Mouse (Mus musculus) spleen, adult 12 weeks (tissue): ENCODE data around the gene Gm20388.

Experiments used
- DNase-seq: peaks from one replicate; pipeline ENCODE4 v3.0.0; 2022; ENCODE audit warnings: low spot score

Gene Gm20388

GRCm38 (mm10) chr8:119915298-119915697 lies 4.7 kb downstream of the Gm20388 start:
- DNase-seq: no peak

DNA sequence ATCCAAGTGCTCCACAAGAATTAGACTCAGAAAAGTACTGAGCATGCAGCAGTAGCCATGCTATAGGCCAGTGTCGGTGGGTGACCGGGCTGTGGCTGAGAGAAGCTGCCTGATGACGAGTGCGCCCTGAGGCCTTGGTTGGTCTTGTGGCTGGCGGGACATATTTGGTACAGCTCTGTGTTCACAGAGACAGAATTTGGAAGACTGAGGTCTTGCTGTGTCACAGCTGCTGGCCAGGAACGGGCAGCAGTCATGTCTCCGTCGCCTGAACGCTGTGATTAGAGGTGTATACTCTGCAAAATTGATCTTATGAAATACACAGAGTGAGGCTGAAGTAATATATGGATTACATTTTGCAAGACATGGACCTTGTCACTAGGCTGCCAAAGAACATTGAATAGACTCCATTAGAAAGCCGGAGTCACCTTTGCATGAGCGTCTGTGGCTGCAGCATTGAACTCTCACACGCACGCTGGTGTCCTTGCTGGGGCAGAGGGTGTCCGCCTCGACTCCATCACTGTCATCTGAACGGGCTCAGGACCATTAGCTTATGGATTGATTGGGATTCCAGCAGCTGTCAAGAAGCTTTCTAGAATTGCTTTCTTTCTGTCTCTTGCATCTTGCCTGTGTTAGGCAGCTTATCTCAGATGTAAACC lies 5.7 kb downstream of the Gm20388 start:
- DNase-seq: no peak

DNA sequence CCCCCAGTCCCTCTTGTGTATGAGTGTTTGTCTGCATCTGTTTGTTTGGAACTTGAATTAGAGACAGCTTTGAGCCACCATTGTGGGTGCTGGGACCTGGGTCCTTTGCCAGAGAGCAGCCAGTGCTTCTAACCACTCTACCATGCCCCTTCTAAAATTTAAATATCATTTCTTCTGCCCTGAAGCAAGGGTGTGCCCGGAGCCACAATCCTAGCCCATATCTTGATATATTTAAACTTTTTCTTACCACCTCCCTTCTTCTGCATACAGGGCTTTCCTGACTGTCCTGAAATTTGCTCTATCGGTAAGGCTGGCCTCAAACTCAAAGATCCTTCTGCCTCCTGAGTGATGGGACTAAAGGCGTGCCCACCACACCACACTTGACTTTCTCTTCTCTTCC lies 6.8 kb downstream of the Gm20388 start:
- DNase-seq: no peak

- peak; percentile 55 for DNase-seq
Measured at GRCm38 (mm10) chr8:119918155-119918567, 7.5 kb downstream of the Gm20388 start.

- no peak for DNase-seq
Measured at GRCm38 (mm10) chr8:119923259-119923658, 12.6 kb downstream of the Gm20388 start.

GRCm38 (mm10) chr8:119925428-119925827 lies 14.8 kb downstream of the Gm20388 start:
- DNase-seq: no peak

DNA sequence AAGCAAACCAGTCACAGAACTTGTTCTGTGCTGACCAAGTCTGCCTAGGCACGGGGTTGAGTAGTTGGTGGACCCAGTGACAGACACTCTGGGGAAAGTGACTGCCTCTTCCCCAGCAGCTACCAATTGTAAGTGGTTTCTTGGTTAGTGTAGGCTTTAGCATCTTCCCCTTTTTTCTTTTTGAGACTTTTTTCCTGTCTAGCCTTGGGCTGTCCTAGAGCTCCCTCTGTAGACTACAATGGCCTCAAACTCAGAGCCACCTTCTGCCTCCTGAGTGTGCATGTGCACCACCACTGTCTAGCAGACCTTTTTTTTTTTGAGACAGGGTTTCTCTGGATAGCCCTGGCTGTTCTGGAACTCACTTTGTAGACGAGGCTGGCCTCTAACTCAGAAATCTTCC lies 15.8 kb downstream of the Gm20388 start:
- peak; percentile 30 for DNase-seq

- DNase-seq: no peak
Measured at GRCm38 (mm10) chr8:119927422-119928092, 16.9 kb downstream of the Gm20388 start.

GRCm38 (mm10) chr8:119931317-119931716 lies 20.7 kb downstream of the Gm20388 start:
- DNase-seq: no peak

DNA sequence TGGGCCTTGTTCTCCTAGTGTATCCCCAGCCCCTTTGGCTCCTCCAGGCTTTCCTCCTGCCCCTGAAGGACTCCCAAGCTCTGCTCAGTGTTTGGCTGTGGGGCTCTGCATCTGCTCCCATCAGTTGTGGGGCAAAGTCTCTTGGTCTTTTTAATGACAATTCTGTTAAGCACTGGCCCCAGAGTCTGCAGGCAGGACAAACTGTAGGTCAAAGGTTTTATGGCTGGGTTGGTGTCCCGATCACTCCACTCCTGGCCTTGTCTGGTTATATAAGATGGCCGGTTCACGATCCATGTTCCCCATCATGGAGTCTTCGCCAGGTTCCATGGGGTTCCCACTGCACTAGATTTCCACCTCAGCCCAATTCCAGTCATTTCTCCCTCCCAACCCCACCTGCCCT lies 23.0 kb downstream of the Gm20388 start:
- no peak for DNase-seq

- no peak for DNase-seq
Measured at GRCm38 (mm10) chr8:119935541-119935940, 24.9 kb downstream of the Gm20388 start.

DNA sequence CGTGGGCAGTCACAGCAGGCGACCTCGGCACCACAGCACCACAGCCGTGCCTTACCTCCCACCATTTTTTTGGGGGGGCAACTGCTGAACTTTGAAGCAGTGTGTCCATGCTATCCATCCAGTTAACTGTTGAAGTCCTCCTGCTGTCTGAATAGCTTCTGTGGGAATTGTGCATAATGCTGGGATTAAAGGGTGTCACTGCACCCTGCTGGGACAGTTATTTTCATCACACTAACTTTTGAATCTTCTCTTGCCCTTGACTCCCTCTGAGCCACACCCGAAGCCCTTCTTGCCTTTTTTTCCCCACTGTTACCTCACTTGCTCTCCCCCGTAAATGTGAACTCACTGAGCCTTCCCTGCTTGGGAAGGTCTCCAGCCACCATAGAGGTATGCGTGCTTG lies 27.8 kb downstream of the Gm20388 start:
- DNase-seq: no peak

- DNase-seq: no peak
Measured at GRCm38 (mm10) chr8:119939336-119939735, 28.7 kb downstream of the Gm20388 start.

- DNase-seq: no peak
Measured at GRCm38 (mm10) chr8:119941471-119941870, 30.8 kb downstream of the Gm20388 start.

- DNase-seq: no peak
Measured at GRCm38 (mm10) chr8:119943616-119944015, 33.0 kb downstream of the Gm20388 start.

DNA sequence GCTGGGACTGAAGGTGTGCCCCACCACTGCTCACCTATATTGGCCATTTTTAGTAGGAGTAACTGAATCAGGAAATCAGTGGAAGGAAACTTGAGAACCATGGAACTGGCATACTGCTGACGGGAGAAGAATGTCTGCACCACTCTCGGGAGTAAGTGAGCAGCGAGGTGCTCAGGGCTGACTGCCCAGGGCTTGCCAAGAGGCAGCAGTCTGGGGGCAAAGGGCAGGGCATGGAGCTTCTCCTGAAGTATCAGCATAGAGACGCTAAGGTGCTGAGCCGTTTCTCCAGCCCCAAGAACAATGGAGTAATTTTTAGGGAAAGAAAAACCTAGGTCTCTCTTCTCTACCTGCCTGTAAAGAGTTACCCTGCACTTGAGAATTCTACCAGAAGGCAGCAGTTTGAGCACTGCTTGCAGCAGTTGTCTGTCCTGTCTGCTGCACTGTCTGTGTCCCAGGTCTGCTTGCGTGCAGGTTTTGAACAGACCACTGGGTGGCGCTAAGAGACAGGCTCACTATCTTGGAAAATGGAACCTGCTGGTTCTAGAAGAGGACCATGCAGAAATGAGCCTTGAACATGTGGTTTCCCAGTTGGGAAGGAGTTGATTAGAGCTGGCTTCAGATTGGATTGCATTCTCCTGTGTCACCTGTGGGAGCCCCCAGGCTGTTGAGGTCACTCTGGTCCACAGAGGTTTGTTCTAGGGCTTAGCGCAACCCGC lies 33.6 kb downstream of the Gm20388 start:
- DNase-seq: peak; percentile 53

DNA sequence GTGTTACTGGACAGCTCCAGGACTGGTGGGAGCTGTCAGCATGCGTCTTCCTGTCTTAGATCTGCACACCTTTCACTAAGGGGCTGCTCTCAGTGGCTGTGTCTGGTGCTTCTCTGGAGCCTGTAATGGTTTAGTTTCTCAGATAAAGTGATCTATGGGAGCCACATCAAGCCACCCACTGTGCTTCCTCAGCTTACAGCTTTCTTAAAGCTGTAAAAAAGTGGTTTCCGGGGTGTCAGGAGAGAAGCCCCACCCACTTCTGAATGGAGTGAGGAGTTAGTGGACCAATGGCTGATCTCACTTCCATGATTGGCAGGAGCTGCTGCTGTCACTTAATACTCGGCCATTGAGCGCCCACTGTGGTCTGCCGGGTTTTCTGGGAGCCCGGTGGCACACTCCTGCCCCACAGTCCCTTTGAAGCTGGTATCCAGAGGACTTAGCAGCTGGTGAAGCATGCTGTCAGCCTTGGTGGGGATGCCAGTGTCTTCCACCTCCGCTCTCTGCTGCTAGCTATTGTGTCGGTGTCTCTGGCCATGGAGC lies 35.8 kb downstream of the Gm20388 start:
- no peak for DNase-seq

DNA sequence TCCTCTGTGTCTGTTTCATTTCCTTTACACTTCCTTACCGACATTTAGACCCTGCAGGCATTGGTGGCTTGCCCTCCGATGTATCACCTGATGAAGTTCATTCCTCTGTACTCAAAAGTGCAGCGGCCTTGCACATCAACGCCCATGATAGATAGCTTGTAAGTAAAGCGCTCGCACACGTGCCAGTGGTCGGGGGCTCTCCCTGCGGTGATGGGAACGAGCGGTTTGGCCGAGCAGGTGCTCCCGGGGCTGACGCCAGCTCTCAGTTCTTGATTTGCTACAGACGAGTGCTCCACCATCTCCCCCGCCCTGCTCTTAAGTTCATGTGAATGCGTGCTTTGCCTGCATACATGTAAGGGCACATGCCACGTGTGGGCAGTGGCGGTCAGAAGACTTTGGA lies 37.0 kb downstream of the Gm20388 start:
- no peak for DNase-seq

DNA sequence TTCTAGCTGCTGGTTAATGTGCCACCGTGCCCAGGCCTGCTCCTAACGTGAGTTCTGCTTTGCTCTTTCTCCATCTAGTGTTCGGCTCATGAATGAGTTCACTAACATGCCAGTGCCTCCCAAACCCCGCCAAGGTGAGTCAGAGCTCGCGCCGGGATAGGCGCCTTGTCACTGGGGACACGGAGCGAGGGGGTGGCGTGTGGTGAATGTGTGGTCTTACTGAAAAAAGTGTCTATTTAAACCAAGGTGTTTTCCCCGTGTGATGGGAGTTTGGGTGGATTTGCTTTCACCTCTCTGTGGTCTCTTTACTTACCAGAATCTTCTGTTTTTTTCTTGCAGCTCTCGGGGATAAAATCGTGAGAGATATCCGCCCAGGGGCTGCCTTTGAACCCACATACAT lies 37.7 kb downstream of the Gm20388 start:
- no peak for DNase-seq

DNA sequence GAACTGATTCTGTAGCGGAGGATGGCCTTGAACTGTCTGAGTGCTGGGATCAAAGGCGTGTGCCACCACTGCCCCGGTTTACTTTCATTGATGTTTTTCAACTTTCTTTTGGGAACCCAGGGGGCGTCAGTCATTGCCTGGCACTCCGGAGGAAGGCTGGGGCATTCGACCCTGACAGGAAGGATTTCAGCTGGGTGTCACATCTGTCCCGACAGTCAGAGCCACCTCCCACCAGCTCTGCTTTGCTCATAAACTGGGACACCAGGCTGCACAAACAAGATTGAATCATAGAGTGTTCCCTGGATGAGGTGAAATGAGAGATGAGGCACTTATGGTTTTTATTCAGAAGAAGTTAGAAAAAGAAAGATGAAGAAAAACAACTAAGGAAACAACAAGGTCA lies 41.6 kb downstream of the Gm20388 start:
- no peak for DNase-seq

DNA sequence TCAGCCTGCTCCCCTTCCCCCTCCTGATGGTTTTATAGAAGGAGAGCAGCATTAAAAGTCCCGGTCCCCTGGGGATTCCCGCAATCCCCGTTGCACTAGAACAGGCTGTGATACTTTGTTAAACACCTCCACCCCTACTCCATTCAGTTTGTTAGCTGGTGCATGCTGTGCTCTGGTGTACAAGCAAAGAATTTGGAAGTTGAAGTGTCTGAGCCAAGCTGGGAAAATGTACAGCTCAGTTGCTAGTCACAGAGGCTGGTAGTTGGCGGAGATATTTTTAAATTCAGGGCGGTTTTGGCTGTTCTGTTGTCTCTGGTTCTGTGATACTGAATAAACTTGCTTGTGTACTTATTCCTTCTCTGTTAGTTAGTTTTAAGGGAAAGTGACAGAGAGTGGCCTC lies 42.1 kb downstream of the Gm20388 start:
- DNase-seq: no peak

GRCm38 (mm10) chr8:119955333-119955732 lies 44.7 kb downstream of the Gm20388 start:
- no peak for DNase-seq

GRCm38 (mm10) chr8:119958076-119958475 lies 47.4 kb downstream of the Gm20388 start:
- DNase-seq: no peak
